Mouse (Mus musculus) stomach, postnatal 0 days (tissue): ENCODE results near the gene Grm8.

Experiments
- CTCF ChIP-seq: IDR thresholded peaks from 2 replicates; pipeline ENCODE4 v1.5.1; 2016; ENCODE audit warnings: antibody characterized with exemption, low read depth, mild to moderate bottlenecking, moderate library complexity
- EP300 ChIP-seq: optimal IDR thresholded peaks from 2 replicates; pipeline ENCODE3; 2016; ENCODE audit warnings: antibody characterized with exemption

DNA sequence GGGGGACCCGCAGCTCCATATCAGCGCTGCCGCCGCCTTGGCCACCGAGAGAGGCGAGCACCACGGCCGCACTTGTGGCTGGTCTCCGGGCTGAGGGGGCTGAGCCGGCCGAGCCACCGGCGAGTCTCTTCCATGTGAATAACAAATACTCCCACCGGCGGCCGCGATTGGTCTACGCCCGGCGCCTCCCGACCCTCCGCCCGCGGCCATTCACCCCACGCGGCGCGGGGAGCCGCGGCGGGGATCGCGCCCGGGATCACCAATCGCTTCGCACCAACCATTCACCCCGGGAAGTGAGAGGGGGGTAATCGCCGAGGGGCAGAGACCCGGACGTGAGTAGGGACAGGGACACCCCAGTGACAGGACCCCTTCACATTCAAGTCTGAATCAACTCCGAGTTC, at the start of gene Grm8:
- TF ChIP-seq CTCF (no peak), EP300 (no peak)
